Mouse (Mus musculus) urinary bladder, postnatal 14 days (tissue): ENCODE results near the gene Stxbp3.
"Not testable (repeated sequence)": the region's sequence is repeated elsewhere in the genome, so short reads cannot be mapped to it uniquely, and the experiment has no call there.

Source experiments
- DNase-seq: peaks from one replicate; pipeline ENCODE4 v3.0.0; 2021; ENCODE audit warnings: low spot score

Stxbp3 gene

GRCm38 (mm10) chr3:108840000-108840715 lies at the start of gene Stxbp3:
Gene Stxbp3, minus strand, starts transcription at chr3:108840526.
- peak; percentile 99 for DNase-seq

- no peak for DNase-seq
These were observed 49.6 kb upstream of the Stxbp3 start, which contains the start of gene Fndc7 for GRCm38 (mm10) chr3:108889908-108890307. Gene Fndc7, minus strand, starts transcription at chr3:108890008.

GRCm38 (mm10) chr3:108887618-108887975 lies 47.3 kb upstream of the Stxbp3 start:
- DNase-seq: no peak

GRCm38 (mm10) chr3:108886934-108887617 lies 46.8 kb upstream of the Stxbp3 start:
- no peak for DNase-seq

GRCm38 (mm10) chr3:108885686-108886530 lies 45.6 kb upstream of the Stxbp3 start:
- DNase-seq: no peak

- DNase-seq: no peak
These were observed 44.5 kb upstream of the Stxbp3 start for GRCm38 (mm10) chr3:108884706-108885289.

GRCm38 (mm10) chr3:108883067-108883466 lies 42.7 kb upstream of the Stxbp3 start:
- DNase-seq: no peak

- not testable (repeated sequence) for DNase-seq
These were observed 41.5 kb upstream of the Stxbp3 start for GRCm38 (mm10) chr3:108881873-108882272.

- no peak for DNase-seq
These were observed 40.5 kb upstream of the Stxbp3 start for GRCm38 (mm10) chr3:108880544-108881507.

- DNase-seq: no peak
These were observed 39.6 kb upstream of the Stxbp3 start for GRCm38 (mm10) chr3:108879836-108880435.

GRCm38 (mm10) chr3:108879129-108879528 lies 38.8 kb upstream of the Stxbp3 start:
- no peak for DNase-seq

GRCm38 (mm10) chr3:108870631-108871030 lies 30.3 kb upstream of the Stxbp3 start:
- no peak for DNase-seq

GRCm38 (mm10) chr3:108867449-108867848 lies 27.1 kb upstream of the Stxbp3 start:
- no peak for DNase-seq

GRCm38 (mm10) chr3:108865676-108866075 lies 25.4 kb upstream of the Stxbp3 start:
- DNase-seq: no peak

GRCm38 (mm10) chr3:108865129-108865528 lies 24.8 kb upstream of the Stxbp3 start:
- DNase-seq: no peak

GRCm38 (mm10) chr3:108863091-108863490 lies 22.8 kb upstream of the Stxbp3 start:
- DNase-seq: no peak

- not testable (repeated sequence) for DNase-seq
These were observed 22.0 kb upstream of the Stxbp3 start for GRCm38 (mm10) chr3:108862282-108862681.

GRCm38 (mm10) chr3:108860786-108861185 lies 20.5 kb upstream of the Stxbp3 start:
- DNase-seq: no peak

- peak; percentile 50 for DNase-seq
These were observed 18.0 kb upstream of the Stxbp3 start for GRCm38 (mm10) chr3:108858231-108858770.

- no peak for DNase-seq
These were observed 17.4 kb upstream of the Stxbp3 start for GRCm38 (mm10) chr3:108857714-108858113.
